Mouse (Mus musculus) kidney, embryonic 15.5 days (tissue): Measurements from ENCODE around the gene Prl6a1. TPM values are rescaled to one million over a fixed set of nuclear protein-coding genes. Genes with fewer than 3 reads are reported as not detected.

Source experiments
- ATAC-seq: fragments of 200-750 bp; cut with Nextera tagmentation; replicated peaks from 2 replicates; pipeline ENCODE4 v1.8.0; 2017; ENCODE audit warnings: moderate TSS enrichment; ENCODE audit not compliant: low FRiP score
- H3K27ac ChIP-seq: fragments of 300-500 bp; sonication (generic); 2 replicates; pipeline ENCODE4 v1.5.1; 2015; ENCODE audit warnings: mild to moderate bottlenecking, inconsistent platforms
- H3K27me3 ChIP-seq: fragments of 300-500 bp; sonication (generic); 2 replicates; pipeline ENCODE4 v1.6.1; 2015; ENCODE audit warnings: inconsistent platforms
- H3K36me3 ChIP-seq: fragments of 300-500 bp; sonication (generic); 2 replicates; pipeline ENCODE4 v1.6.1; 2015; ENCODE audit warnings: inconsistent platforms
- H3K4me1 ChIP-seq: fragments of 300-500 bp; sonication (generic); 2 replicates; pipeline ENCODE4 v1.6.1; 2015; ENCODE audit warnings: inconsistent platforms
- H3K4me2 ChIP-seq: fragments of 300-500 bp; sonication (generic); 2 replicates; pipeline ENCODE4 v1.6.1; 2015; ENCODE audit warnings: moderate library complexity, mild to moderate bottlenecking, inconsistent platforms
- H3K4me3 ChIP-seq: fragments of 300-500 bp; sonication (generic); replicated peaks from 2 replicates; pipeline ENCODE4 v1.5.1; 2015; ENCODE audit warnings: mild to moderate bottlenecking, inconsistent platforms
- H3K9ac ChIP-seq: fragments of 300-500 bp; sonication (generic); 2 replicates; pipeline ENCODE4 v1.6.1; 2015; ENCODE audit warnings: mild to moderate bottlenecking, inconsistent platforms
- H3K9me3 ChIP-seq: fragments of 300-500 bp; sonication (generic); replicated peaks from 2 replicates; pipeline ENCODE4 v1.6.1; 2016; ENCODE audit warnings: inconsistent platforms
- whole genome bisulfite sequencing: fragments of 180-500 bp; shearing (Covaris S2); methylation state at CpG from one replicate; pipeline ENCODE4 v1.1.7; 2015; ENCODE audit warnings: mixed read lengths; 5-methylcytosine and 5-hydroxymethylcytosine counted together
- polyA plus RNA-seq: library from polyadenylated mRNA; unstranded; fragments of >200 nt; fragmentation: Nextera tagmentation; extraction: Ambion mirVana; gene quantifications from 2 replicates; pipeline ENCODE4 v1.2.1, GENCODE M21; 2015

Gene Prl6a1
- not detected in 2 replicates for polyA plus RNA-seq

DNA sequence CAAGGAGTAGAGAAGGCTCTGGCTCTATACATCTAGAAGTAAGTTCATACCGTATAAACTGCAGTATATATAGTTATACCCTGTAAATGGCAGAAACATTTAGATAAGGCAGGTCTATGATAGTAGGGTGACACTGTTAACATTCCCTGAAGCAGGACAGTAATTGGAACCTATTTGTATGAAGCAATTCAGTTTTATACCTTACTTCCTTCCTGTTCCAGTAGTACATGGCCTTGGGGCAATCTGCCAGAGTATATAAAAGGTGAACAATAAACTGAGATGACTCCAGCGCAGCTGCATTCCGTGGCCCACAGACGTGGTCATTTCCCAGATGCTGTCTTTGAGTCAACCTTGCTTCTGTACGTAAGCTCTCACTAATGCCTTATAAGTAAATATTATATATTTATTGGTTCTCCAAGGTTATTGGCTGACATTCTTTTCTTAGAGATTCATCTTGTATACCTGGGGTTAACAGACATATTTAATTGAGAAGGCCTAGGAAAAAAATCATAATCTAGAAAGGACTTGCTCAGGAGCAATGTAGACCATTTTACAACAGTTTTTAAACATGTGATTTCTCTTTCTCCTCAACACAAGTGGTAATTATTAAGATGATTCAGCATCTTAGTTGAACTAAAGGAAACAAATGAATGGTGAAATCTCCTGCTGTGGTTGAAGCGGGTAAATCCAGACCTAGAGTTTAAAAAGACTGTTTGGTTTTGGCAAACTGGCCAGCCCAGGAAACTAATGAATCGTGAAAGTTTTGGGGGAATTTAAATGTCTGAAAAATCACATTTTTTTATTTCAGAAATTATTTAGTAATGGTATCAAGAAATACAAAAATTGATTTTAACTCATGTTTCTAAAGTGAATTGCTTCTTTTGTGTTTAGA is at the start of gene Prl6a1:
Gene Prl6a1, plus strand, starts transcription at position 294 of the 892 bp plus-strand sequence.
- 72% methylated on average over 7 of the region's 7 CpGs for WGBS
- Histone ChIP-seq H3K27me3 (no peaks in the 10 kb centered on the region), H3K9me3 (no peaks in the 10 kb centered on the region), H3K36me3 (no peaks in the 10 kb centered on the region), H3K27ac (no peak within 1 kb of the TSS), H3K9ac (no peak within 1 kb of the TSS), H3K4me1 (no peaks in the 10 kb centered on the region), H3K4me3 (no peak within 1 kb of the TSS), H3K4me2 (no peak within 1 kb of the TSS)
- no peak for ATAC-seq

DNA sequence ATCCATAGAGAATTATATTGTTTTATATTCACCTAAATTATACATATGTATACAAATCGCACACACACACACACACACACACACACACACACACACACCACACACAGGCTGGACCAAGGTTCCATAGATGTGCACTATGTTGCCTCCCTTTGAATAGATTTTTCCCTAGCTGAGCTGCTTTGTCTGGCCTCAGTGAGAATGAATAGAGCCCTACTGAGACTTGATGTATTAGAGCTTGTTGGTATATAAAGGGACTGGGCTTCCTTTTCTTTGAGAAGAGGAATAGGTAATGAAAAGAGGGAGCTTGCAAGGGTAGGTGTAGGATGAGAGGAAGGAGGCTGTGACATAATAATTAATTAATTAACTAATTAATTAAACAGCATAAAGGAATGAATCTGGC is 22.6 kb downstream of the Prl6a1 start:
- Histone ChIP-seq H3K4me2 (no peak overlapping the region), H3K36me3 (no peaks in the 10 kb centered on the region), H3K27me3 (no peaks in the 10 kb centered on the region), H3K9ac (no peak overlapping the region), H3K27ac (no peak overlapping the region), H3K4me1 (no peaks in the 10 kb centered on the region), H3K4me3 (no peak overlapping the region), H3K9me3 (no peaks in the 10 kb centered on the region)
- 95% methylated on average over 1 of the region's 1 CpGs for WGBS
- ATAC-seq = no peak

DNA sequence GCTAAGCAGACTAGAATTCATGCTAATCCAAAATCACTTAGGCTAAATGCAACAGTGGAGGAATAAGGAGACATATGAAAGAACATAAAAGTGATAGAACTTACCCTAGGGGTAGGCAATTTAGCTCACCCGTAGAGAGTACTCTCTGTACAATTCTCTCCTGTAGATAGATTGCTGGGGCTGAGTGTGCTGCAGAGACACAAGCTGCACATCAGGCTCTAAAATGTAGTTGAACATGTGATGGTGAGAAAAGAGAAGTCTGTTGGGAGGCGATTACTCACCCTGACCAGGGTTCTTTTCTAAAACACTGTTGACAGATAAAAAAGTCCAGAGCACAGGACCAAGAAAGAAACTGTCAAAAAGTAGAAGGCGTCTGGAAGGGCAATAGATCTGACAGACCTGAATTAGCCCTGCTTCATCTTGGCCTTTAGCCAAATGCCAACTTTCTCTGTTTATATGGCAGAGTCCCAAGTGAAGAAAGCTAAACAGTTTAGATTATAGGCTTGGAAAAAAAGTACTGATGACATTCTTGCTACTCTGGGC is 30.4 kb downstream of the Prl6a1 start:
- no peaks in the 10 kb centered on the region for H3K36me3 ChIP-seq
- no peak for ATAC-seq
- H3K9me3 ChIP-seq = no peaks in the 10 kb centered on the region
- no peak overlapping the region for H3K9ac ChIP-seq
- H3K27me3 ChIP-seq = no peaks in the 10 kb centered on the region
- no peak overlapping the region for H3K4me2 ChIP-seq
- H3K4me1 ChIP-seq = no peaks in the 10 kb centered on the region
- H3K27ac ChIP-seq = no peak overlapping the region
- H3K4me3 ChIP-seq = no peak overlapping the region
- WGBS = 72% methylated on average over 3 of the region's 3 CpGs

DNA sequence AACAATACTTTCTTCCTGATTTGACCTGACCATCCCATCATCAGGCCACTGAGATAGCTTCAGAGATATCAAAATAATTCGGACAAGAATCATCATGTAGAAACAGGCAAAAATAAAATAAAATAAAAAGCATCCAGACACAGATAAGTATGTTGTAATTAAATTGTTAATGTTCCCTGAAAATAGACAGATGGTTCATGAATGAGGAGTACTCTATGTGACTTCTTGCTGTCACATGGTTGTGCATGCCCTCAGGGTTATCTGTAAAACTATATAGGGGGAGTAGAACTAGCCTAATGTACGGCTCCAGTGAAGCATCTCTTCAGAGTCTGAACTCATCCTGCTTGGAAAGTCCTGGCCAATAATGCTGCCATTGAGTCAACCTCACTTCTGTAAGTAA is 32.9 kb downstream of the Prl6a1 start, which contains the start of gene Prl8a2:
Gene Prl8a2, plus strand, starts transcription at position 301 of the 400 bp plus-strand sequence.
- Histone ChIP-seq H3K4me1 (no peaks in the 10 kb centered on the region), H3K27me3 (no peaks in the 10 kb centered on the region), H3K4me3 (no peak within 1 kb of the TSS), H3K4me2 (no peak within 1 kb of the TSS), H3K9me3 (no peaks in the 10 kb centered on the region), H3K36me3 (no peaks in the 10 kb centered on the region), H3K9ac (no peak within 1 kb of the TSS), H3K27ac (no peak within 1 kb of the TSS)
- 60% methylated on average over 2 of the region's 2 CpGs for WGBS
- ATAC-seq = no peak

Other genes with a start within 250 kb of the Prl6a1 start
- not detected in 2 replicates for gene Prl3d1, start 218.4 kb upstream of the Prl6a1 start, polyA plus RNA-seq
- not detected in 2 replicates for gene Prl3d2, start 190.9 kb upstream of the Prl6a1 start, polyA plus RNA-seq
- gene Prl3d3, start 155.8 kb upstream of the Prl6a1 start, polyA plus RNA-seq = not detected in 2 replicates
- not detected in 2 replicates for gene Prl3c1, start 116.0 kb upstream of the Prl6a1 start, polyA plus RNA-seq
- 0.32 TPM in 1 of 2 replicates, not detected in the other for gene Prl3b1, start 70.8 kb upstream of the Prl6a1 start, polyA plus RNA-seq
- gene Prl3a1, start 53.2 kb upstream of the Prl6a1 start, polyA plus RNA-seq = not detected in 2 replicates
- not detected in 2 replicates for gene Prl8a2, start 33.0 kb downstream of the Prl6a1 start, polyA plus RNA-seq
- not detected in 2 replicates for gene Prl2b1, start 78.2 kb downstream of the Prl6a1 start, polyA plus RNA-seq
- gene Prl8a6, start 126.1 kb downstream of the Prl6a1 start, polyA plus RNA-seq = not detected in 2 replicates
- not detected in 2 replicates for gene Prl8a8, start 200.6 kb downstream of the Prl6a1 start, polyA plus RNA-seq